Mouse (Mus musculus) erythroblast, embryonic 14.5 days (primary cell): ENCODE results near the gene Rnh1.

Source experiments
- GATA1 ChIP-seq: IDR thresholded peaks from 2 replicates; pipeline ENCODE4 v1.6.1; 2012; ENCODE audit warnings: low read length, inconsistent platforms, mixed read lengths
- TAL1 ChIP-seq: IDR thresholded peaks from 3 replicates; pipeline ENCODE4 v1.6.1; 2012; ENCODE audit warnings: low read length, inconsistent platforms, mixed read lengths

DNA sequence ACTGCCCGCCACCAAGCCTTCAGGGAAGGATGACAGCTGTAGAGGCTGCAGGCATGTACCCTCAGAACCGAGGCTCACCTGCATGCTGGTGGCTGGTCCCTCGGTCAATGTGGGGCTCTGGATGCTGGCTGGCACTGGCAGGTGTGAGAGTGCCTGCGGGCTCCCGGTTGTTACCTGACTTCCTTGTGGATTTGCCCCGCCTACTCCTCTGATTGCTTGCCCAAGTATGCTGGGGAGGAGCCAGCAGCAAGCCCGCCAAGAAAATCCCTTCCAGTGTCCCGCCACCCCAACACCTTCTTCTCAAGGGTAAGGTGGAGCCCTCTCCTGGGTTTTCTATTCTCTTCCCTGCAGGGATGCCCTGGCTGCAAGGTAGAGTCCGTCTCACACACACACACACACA, 55.0 kb downstream of the Rnh1 start, which contains the start of gene Ano9:
- TF ChIP-seq TAL1 (no peak), GATA1 (no peak)
